8 mouse cellular contexts compared by ENCODE assay signal in genomic region chr4:83323201-83323903, GRCm38 (mm10). TPM values are rescaled to one million over a fixed set of nuclear protein-coding genes. Genes with fewer than 3 reads are reported as not detected.
DNase-seq lines count a peak whose midpoint lies in the region; ATAC-seq and TF ChIP-seq lines count a peak whose summit lies in the region.

No protein-coding gene starts in this region.

- peaks cover 5% of the 10 kb centered on the region; the same call in 1 of the 2 replicates for H3K4me1 ChIP-seq in forebrain, embryonic 14.5 days (ENCODE audit: control insufficient read depth, insufficient read depth, low read length)
- H3K4me1 ChIP-seq in heart, postnatal 0 days (ENCODE audit: control insufficient read depth, insufficient read depth) = peaks cover 7% of the 10 kb centered on the region
- H3K4me1 ChIP-seq in lung, adult 2 months (ENCODE audit: control insufficient read depth, insufficient read depth, low read length) = peaks cover 10% of the 10 kb centered on the region
- peaks cover 14% of the 10 kb centered on the region for H3K4me1 ChIP-seq in neural tube, embryonic 15.5 days

- H3K27ac ChIP-seq in forebrain, embryonic 14.5 days (ENCODE audit: low read depth, low read length) = no peak overlapping the region; the same call in 1 of the 2 replicates
- H3K27ac ChIP-seq in heart, postnatal 0 days (ENCODE audit: low read depth) = peak overlapping the region; percentile 59
- H3K27ac ChIP-seq in neural tube, embryonic 15.5 days (replicated peaks) = peak overlapping the region; percentile 45

- peak overlapping the region; percentile 68 for H3K4me3 ChIP-seq in forebrain, embryonic 14.5 days (ENCODE audit: low read depth, low read length)
- H3K4me3 ChIP-seq in heart, postnatal 0 days (ENCODE audit: low read depth, low read length) = peak overlapping the region; percentile 78
- peak overlapping the region; percentile 83 for H3K4me3 ChIP-seq in lung, adult 2 months (replicated peaks; ENCODE audit: extremely low read depth, low read depth, low read length)
- peak overlapping the region; percentile 79 for H3K4me3 ChIP-seq in neural tube, embryonic 15.5 days (replicated peaks)

- TF ChIP-seq CTCF in heart, postnatal 0 days (IDR thresholded peaks at IDR 0.05; ENCODE audit: low read depth) = no peak
- no peak for TF ChIP-seq CTCF in lung, adult 2 months (IDR thresholded peaks at IDR 0.05; ENCODE audit: insufficient read depth, low read length)

- H3K36me3 ChIP-seq in forebrain, embryonic 14.5 days (ENCODE audit: control insufficient read depth, insufficient read depth, low read length) = no peaks in the 10 kb centered on the region
- H3K36me3 ChIP-seq in heart, postnatal 0 days (replicated peaks; ENCODE audit: control insufficient read depth, insufficient read depth, low read length) = no peaks in the 10 kb centered on the region
- no peaks in the 10 kb centered on the region for H3K36me3 ChIP-seq in neural tube, embryonic 15.5 days

- 3% methylated on average over 42 of the region's 48 CpGs for WGBS in forebrain, embryonic 14.5 days
- WGBS in heart, postnatal 0 days = 2% methylated on average over 45 of the region's 48 CpGs
- WGBS in lung, adult 2 months = 2% methylated on average over 48 of the region's 48 CpGs
- whole genome bisulfite sequencing in neural tube, embryonic 15.5 days = 2% methylated on average over 48 of the region's 48 CpGs

- no peaks in the 10 kb centered on the region for H3K9me3 ChIP-seq in forebrain, embryonic 14.5 days (replicated peaks; ENCODE audit: control insufficient read depth, low read length)
- H3K9me3 ChIP-seq in heart, postnatal 0 days (replicated peaks; ENCODE audit: control insufficient read depth, low read length) = no peaks in the 10 kb centered on the region
- H3K9me3 ChIP-seq in neural tube, embryonic 15.5 days (replicated peaks) = no peaks in the 10 kb centered on the region

- no peaks in the 10 kb centered on the region for H3K27me3 ChIP-seq in forebrain, embryonic 14.5 days (replicated peaks; ENCODE audit: control insufficient read depth, insufficient read depth, low read length)
- 0 out of 2 replicates have a peak, but pooled peaks cover 10% of the 10 kb centered on the region for H3K27me3 ChIP-seq in heart, postnatal 0 days (ENCODE audit: control insufficient read depth, insufficient read depth, low read length)
- H3K27me3 ChIP-seq in neural tube, embryonic 15.5 days (replicated peaks) = peaks cover 10% of the 10 kb centered on the region

- DNase-seq in brain, adult 2 months (ENCODE audit: low read depth, low spot score) = peak; percentile 59
- peak; percentile 70 for DNase-seq in forebrain, embryonic 14.5 days (ENCODE audit: low spot score)
- peak; percentile 75 for DNase-seq in heart, postnatal 0 days (ENCODE audit: low spot score)
- DNase-seq in kidney, postnatal 36 days = peak; percentile 84 to 91
- DNase-seq in lung, adult 2 months = peak; percentile 81
- peak; percentile 81 for DNase-seq in testis, postnatal 10 days (ENCODE audit: low spot score)

- TF ChIP-seq EP300 in heart, postnatal 0 days (IDR thresholded peaks at IDR 0.05; ENCODE audit: low read depth) = no peak

- ATAC-seq in CD4-positive, CD25-positive, alpha-beta regulatory T cell, adult 4 months = peak; percentile 16
- ATAC-seq in forebrain, embryonic 14.5 days = peak; percentile 71
- peak; percentile 71 for ATAC-seq in heart, postnatal 0 days (ENCODE audit: insufficient read depth, low read depth)
- ATAC-seq in neural tube, embryonic 15.5 days (ENCODE audit: low FRiP score) = peak; percentile 78

- peak overlapping the region; percentile 59 for H3K9ac ChIP-seq in forebrain, embryonic 14.5 days (ENCODE audit: low read length)
- H3K9ac ChIP-seq in heart, postnatal 0 days (replicated peaks; ENCODE audit: low read depth, low read length) = peak overlapping the region; percentile 52
- peak overlapping the region; percentile 60 for H3K9ac ChIP-seq in neural tube, embryonic 15.5 days (replicated peaks)

- no peak for TF ChIP-seq POLR2A in lung, adult 2 months (IDR thresholded peaks at IDR 0.05; ENCODE audit: borderline replicate concordance, extremely low read depth, low read depth, low read length)

- H3K4me2 ChIP-seq in forebrain, embryonic 14.5 days (ENCODE audit: low read length) = peak overlapping the region; percentile 99
- peak overlapping the region; percentile 95 for H3K4me2 ChIP-seq in heart, postnatal 0 days (ENCODE audit: low read depth, low read length)
- peak overlapping the region; percentile 98 for H3K4me2 ChIP-seq in neural tube, embryonic 15.5 days

RNA-seq across cellular contexts. Expression of gene Ttc39b, which starts 0.7 kb away (rescaled TPM):
- polyA plus RNA-seq in CD4-positive, CD25-positive, alpha-beta regulatory T cell, adult 4 months (2017; shearing (Covaris generic)) = 100 to 1,000 TPM in 1 of 2 experiments, 10 to 100 TPM in 1; 90.9 to 104 TPM
- polyA plus RNA-seq in forebrain, embryonic 14.5 days (2014; fragmentation: Nextera tagmentation; extraction: Ambion mirVana) = 14.6 and 14.9 TPM in 2 replicates
- total RNA-seq in heart, postnatal 0 days (2014; rRNA removed; ENCODE audit: low replicate concordance) = 2.9 and 4.3 TPM in 2 replicates
- 3.0 and 4.1 TPM in 2 replicates for polyA plus RNA-seq in heart, postnatal 0 days (2015; fragmentation: Nextera tagmentation; extraction: Ambion mirVana)
- polyA plus RNA-seq in lung, adult 2 months (2012; rRNA removed) = 4.0 and 7.1 TPM in 2 replicates
- polyA plus RNA-seq in neural tube, embryonic 15.5 days (2015; fragmentation: Nextera tagmentation; extraction: Ambion mirVana) = 7.4 and 7.7 TPM in 2 replicates

Comparison
In these comparisons a context has a peak if more than half of its experiments do, and no peak if none do; other contexts are left out.
1. ATAC-seq: peak in every context shown above with its lines; median percentile 78 in neural tube, embryonic 15.5 days; 71 in forebrain, embryonic 14.5 days; 71 in heart, postnatal 0 days; 16 in CD4-positive, CD25-positive, alpha-beta regulatory T cell, adult 4 months.